Mouse (Mus musculus): ENCODE results near the gene Gm12886. TPM values are rescaled to one million over a fixed set of nuclear protein-coding genes. Genes with fewer than 3 reads are reported as not detected.

The Gm12886 gene
- not detected for polyA plus RNA-seq (2014; fragmentation: Illumina TruSeq; extraction: RNeasy Lipid Tissue Mini Kit (QIAGEN cat#74804); ENCODE audit: low read depth, low replicate concordance)

DNA sequence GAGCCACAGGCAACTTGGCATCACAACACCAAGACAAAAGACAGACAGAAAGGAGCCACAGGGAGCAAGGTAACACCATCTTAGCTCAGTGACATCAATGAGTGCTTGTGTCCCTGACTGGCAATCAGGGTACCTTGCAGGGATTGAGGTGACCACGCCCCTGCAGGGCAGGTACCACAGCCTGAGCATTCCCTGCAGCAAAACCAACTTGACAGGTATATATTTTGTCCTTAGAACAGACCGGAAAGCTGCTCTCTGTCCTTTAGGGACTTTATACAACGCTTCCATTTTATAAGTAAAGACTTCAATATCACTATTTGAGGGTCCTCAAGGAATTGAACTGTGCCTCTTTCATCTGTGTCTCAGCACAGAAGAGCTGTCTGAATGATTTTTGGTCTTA lies at the start of gene Gm12886:
Gm12886 (minus strand) TSS at position 101 of the 400 bp plus-strand sequence.

Other genes starting within 250 kb of the Gm12886 start
- gene Rlf, start 208.0 kb downstream of the Gm12886 start, polyA plus RNA-seq (2014; fragmentation: Illumina TruSeq; extraction: RNeasy Lipid Tissue Mini Kit (QIAGEN cat#74804); ENCODE audit: low read depth, low replicate concordance), result 25.0 TPM
- not detected for gene Gm12888, start 98.2 kb downstream of the Gm12886 start, polyA plus RNA-seq (2014; fragmentation: Illumina TruSeq; extraction: RNeasy Lipid Tissue Mini Kit (QIAGEN cat#74804); ENCODE audit: low read depth, low replicate concordance)
- not detected for gene Gm12887, start 199.0 kb upstream of the Gm12886 start, polyA plus RNA-seq (2014; fragmentation: Illumina TruSeq; extraction: RNeasy Lipid Tissue Mini Kit (QIAGEN cat#74804); ENCODE audit: low read depth, low replicate concordance)

Data from adrenal gland, adult 10 weeks (tissue).